Mouse (Mus musculus) small intestine, adult 2 months (tissue): ENCODE results near the gene Diexf.

Source experiments
- CTCF ChIP-seq: fragments of 200-500 bp; IDR thresholded peaks from 2 replicates; pipeline ENCODE4 v1.5.1; 2012; ENCODE audit warnings: low read depth, mild to moderate bottlenecking, control low read depth, inconsistent platforms, low read length, moderate library complexity, mixed read lengths; ENCODE audit not compliant: insufficient replicate concordance, insufficient read length; ENCODE audit errors: extremely low read depth
- POLR2A ChIP-seq: fragments of 200-500 bp; IDR thresholded peaks from 2 replicates; pipeline ENCODE4 v1.6.1; 2012; ENCODE audit warnings: low read depth, mild to moderate bottlenecking, control low read depth, inconsistent platforms, low read length, moderate library complexity

GRCm38 (mm10) chr1:193112093-193112492 lies 18.0 kb downstream of the Diexf start:
- TF ChIP-seq CTCF (no peak), POLR2A (no peak)
